Mouse (Mus musculus) kidney, postnatal 0 days (tissue): ENCODE results near the gene Mapk7. TPM values are rescaled to one million over a fixed set of nuclear protein-coding genes. Genes with fewer than 3 reads are reported as not detected.
A peak's percentile ranks its signal among the peaks of the same experiment; 100 is the strongest.

Experiments used
- ATAC-seq: fragments of 200-750 bp; cut with Nextera tagmentation; replicated peaks from 2 replicates; pipeline ENCODE4 v1.8.0; 2017; ENCODE audit warnings: low read depth, moderate number of reproducible peaks, moderate TSS enrichment, moderate library complexity; ENCODE audit not compliant: low FRiP score
- DNase-seq: peaks from one replicate; pipeline ENCODE4 v3.0.0-alpha.2; 2016; ENCODE audit warnings: low spot score
- H3K27ac ChIP-seq: fragments of 300-500 bp; sonication (generic); 2 replicates; pipeline ENCODE4 v1.5.1; 2014; ENCODE audit warnings: mild to moderate bottlenecking
- H3K27me3 ChIP-seq: fragments of 300-500 bp; sonication (generic); 2 replicates; pipeline ENCODE4 v1.6.1; 2014; ENCODE audit warnings: low read length, mixed read lengths; ENCODE audit not compliant: insufficient read depth
- H3K36me3 ChIP-seq: fragments of 300-500 bp; sonication (generic); 2 replicates; pipeline ENCODE4 v1.6.1; 2014; ENCODE audit warnings: low read length, mixed read lengths; ENCODE audit not compliant: insufficient read depth
- H3K4me1 ChIP-seq: fragments of 300-500 bp; sonication (generic); replicated peaks from 2 replicates; pipeline ENCODE4 v1.6.1; 2014; ENCODE audit warnings: antibody characterized with exemption, low read length, mixed read lengths; ENCODE audit not compliant: insufficient read depth
- H3K4me2 ChIP-seq: fragments of 300-500 bp; sonication (generic); 2 replicates; pipeline ENCODE4 v1.6.1; 2014; ENCODE audit warnings: mild to moderate bottlenecking, low read length, moderate library complexity, mixed read lengths
- H3K4me3 ChIP-seq: fragments of 300-500 bp; sonication (generic); replicated peaks from 2 replicates; pipeline ENCODE4 v1.5.1; 2014; ENCODE audit warnings: low read depth, low read length
- H3K9ac ChIP-seq: fragments of 300-500 bp; sonication (generic); 2 replicates; pipeline ENCODE4 v1.6.1; 2014; ENCODE audit warnings: low read depth, low read length
- H3K9me3 ChIP-seq: fragments of 300-500 bp; sonication (generic); replicated peaks from 2 replicates; pipeline ENCODE4 v1.6.1; 2016; ENCODE audit warnings: low read length, inconsistent platforms, mixed read lengths
- CTCF ChIP-seq: IDR thresholded peaks from 2 replicates; pipeline ENCODE4 v1.5.1; 2016; ENCODE audit warnings: antibody characterized with exemption, low read depth, mild to moderate bottlenecking, moderate library complexity
- WGBS: fragments of 180-500 bp; shearing (Covaris S2); extraction: QIAGEN DNeasy Blood & Tissue Kit; methylation state at CpG from one replicate; pipeline ENCODE4 v1.1.7; 2014; 5-methylcytosine and 5-hydroxymethylcytosine counted together
- polyA plus RNA-seq: library from polyadenylated mRNA; unstranded; fragments of >200 nt; fragmentation: Nextera tagmentation; extraction: Ambion mirVana; gene quantifications from 2 replicates; pipeline ENCODE4 v1.2.1, GENCODE M21; 2015

The Mapk7 gene
- polyA plus RNA-seq, 1 experiment from 2014 or later, result 30.9 TPM

DNA sequence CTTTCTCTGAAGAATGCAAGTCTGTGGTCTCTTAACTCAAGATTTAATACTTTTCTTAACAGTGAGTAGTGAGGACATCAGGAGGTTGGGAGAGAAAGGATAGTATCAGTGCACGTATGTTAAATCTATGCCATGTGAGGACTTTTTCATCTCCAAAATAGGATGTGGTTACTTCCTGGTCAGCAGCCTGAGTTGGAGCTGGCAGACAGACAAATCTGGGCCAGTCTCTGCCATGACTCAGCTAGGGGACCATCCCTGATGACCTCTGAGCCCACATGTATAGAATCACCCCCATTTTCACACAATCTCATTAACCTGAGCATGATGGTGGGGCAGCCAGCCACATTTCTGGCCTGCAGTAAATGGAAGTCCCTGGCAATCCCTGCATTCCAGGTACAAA lies 23.8 kb upstream of the Mapk7 start:
- WGBS, result 78% methylated on average over 1 of the region's 1 CpGs
- Histone ChIP-seq H3K27me3 (no peaks in the 10 kb centered on the region), H3K27ac (no peak overlapping the region), H3K9ac (no peak overlapping the region), H3K36me3 (peaks cover 40% of the 10 kb centered on the region), H3K4me1 (no peaks in the 10 kb centered on the region), H3K4me2 (no peak overlapping the region), H3K9me3 (no peaks in the 10 kb centered on the region), H3K4me3 (no peak overlapping the region)
- ATAC-seq (no peak), DNase-seq (no peak)
- no peak for TF ChIP-seq CTCF

DNA sequence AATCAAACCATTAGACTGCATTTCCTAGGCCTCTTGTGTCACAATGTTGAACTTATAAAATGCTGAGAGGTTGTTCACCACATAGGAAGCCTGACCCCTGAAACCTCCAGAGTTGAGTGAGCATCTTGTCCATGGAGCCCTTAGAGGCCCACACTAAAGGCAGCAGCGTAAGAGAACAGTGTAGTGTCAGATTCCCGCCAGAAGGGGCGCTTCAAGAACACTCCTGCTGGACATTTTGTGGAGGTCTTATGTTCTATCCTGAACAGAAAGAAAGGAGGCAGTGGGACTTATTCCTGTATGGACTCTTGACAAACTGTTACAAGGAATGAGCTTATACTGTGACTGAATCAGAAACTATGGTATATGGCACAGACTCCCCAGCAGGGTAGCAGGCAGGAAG lies 20.7 kb upstream of the Mapk7 start:
- H3K36me3 ChIP-seq, result peaks cover 23% of the 10 kb centered on the region
- H3K9ac ChIP-seq, result no peak overlapping the region
- DNase-seq, result peak; percentile 75
- H3K27me3 ChIP-seq, result no peaks in the 10 kb centered on the region
- no peak overlapping the region for H3K4me2 ChIP-seq
- H3K27ac ChIP-seq, result no peak overlapping the region
- H3K4me1 ChIP-seq, result no peaks in the 10 kb centered on the region
- peak; percentile 74 for TF ChIP-seq CTCF
- WGBS, result 43% methylated on average over 3 of the region's 3 CpGs
- peak; percentile 47; the same call in 1 of the 2 replicates for ATAC-seq
- H3K9me3 ChIP-seq, result no peaks in the 10 kb centered on the region
- H3K4me3 ChIP-seq, result no peak overlapping the region

DNA sequence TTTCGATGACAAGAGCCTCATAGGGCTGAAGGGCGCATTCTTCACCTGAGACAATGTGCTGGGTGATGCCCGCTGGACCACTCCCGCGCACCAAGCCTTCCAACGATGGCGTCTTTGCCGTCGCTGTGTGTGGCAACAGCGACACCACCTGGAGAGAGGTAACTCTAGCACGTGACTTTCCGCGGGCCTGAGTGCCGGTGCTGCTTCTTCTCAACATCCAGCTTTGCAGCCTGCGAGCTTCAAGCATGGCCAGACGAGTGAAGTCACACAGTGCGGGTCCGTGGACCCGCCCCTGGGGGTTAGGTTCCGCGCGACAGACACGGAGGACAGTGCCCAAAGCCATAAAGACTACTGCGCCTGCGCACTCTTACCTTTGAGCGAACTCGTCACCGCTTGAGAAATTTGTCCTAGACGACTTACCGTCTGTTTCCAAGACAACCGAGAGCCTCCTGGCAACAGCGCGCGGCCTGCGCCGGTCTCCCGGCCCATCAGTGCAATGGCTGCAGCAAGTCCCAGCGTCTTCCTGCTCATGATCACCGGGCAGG lies 10.6 kb upstream of the Mapk7 start, which contains the start of gene B9d1:
Gene B9d1, plus strand, starts transcription at position 432 of the 545 bp plus-strand sequence.
- no peaks in the 10 kb centered on the region for H3K36me3 ChIP-seq
- DNase-seq, result peak; percentile 96
- peak within 1 kb of the TSS; percentile 62 for H3K9ac ChIP-seq
- peak within 1 kb of the TSS; percentile 73 for H3K27ac ChIP-seq
- no peaks in the 10 kb centered on the region for H3K27me3 ChIP-seq
- H3K4me2 ChIP-seq, result peak within 1 kb of the TSS; percentile 67
- peak; percentile 98 for TF ChIP-seq CTCF
- no peaks in the 10 kb centered on the region for H3K9me3 ChIP-seq
- peak within 1 kb of the TSS; percentile 48 for H3K4me3 ChIP-seq
- 0 out of 2 replicates have a peak, but pooled peaks cover 7% of the 10 kb centered on the region for H3K4me1 ChIP-seq
- peak; percentile 89 for ATAC-seq
- WGBS, result under 1% methylated on average over 39 of the region's 39 CpGs

DNA sequence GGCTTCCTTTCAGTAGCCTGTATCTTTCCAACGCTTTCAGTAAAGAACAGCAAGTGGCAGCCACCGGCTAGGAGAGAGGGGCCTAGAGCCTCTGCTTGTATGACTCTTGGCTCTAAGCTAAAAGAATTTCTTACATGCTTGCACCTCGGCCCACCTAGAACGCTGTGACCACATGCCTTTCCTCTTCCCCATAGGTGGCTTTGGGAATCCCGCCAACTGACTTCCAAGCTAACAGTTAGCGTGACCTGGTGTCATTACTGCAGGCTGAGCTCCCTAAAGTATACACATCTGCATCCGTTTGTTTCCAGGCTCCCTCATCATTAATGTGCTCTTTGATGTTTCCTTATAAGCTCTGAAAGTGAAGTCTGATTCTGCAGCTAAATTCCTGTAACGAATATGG lies 9.7 kb upstream of the Mapk7 start:
- H3K36me3 ChIP-seq, result no peaks in the 10 kb centered on the region
- TF ChIP-seq CTCF, result no peak
- H3K4me1 ChIP-seq, result 0 out of 2 replicates have a peak, but pooled peaks cover 7% of the 10 kb centered on the region
- no peak for DNase-seq
- no peaks in the 10 kb centered on the region for H3K27me3 ChIP-seq
- H3K9ac ChIP-seq, result no peak overlapping the region
- H3K9me3 ChIP-seq, result no peaks in the 10 kb centered on the region
- no peak for ATAC-seq
- 71% methylated on average over 8 of the region's 8 CpGs for WGBS
- H3K27ac ChIP-seq, result no peak overlapping the region
- no peak overlapping the region for H3K4me3 ChIP-seq
- no peak overlapping the region for H3K4me2 ChIP-seq

DNA sequence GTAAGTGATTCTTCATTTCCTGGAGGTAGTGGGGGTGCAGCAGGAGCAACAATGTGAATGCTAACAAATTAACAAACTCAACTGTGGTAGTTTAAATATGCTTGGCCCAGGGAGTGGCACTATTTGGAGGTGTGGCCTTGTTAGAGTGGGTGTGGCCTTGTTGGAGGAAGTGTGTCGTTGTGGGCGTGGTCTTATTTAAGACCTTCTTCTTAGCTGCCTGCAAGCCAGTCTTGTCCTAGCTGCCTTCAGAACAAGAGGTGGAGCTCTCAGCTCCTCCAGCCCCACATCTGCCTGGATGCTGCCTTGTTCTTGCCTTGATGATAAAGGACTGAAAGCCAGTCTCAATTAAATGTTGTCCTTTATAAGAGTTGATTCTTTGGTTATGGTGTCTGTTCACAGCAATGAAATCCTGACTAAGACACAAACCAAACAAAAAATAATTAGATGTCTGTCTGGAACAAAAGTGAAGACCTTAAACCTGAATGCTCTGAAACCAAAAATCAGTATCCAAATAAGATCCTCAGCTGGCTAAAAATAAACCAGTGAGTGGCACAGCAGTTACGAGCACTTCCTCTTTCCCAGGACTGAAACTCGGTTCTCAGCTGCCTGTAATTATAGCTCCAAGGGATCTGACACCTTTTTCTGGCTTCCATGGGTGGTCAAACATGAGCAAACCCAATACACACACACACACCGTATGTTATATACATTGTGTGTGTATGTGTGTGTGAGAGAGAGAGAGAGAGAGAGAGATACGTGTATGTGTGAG lies 4.7 kb upstream of the Mapk7 start:
- Histone ChIP-seq H3K4me3 (no peak overlapping the region), H3K9ac (no peak overlapping the region), H3K4me1 (no peaks in the 10 kb centered on the region; the same call in 1 of the 2 replicates), H3K27ac (no peak overlapping the region), H3K36me3 (no peaks in the 10 kb centered on the region), H3K4me2 (no peak overlapping the region), H3K9me3 (no peaks in the 10 kb centered on the region), H3K27me3 (no peaks in the 10 kb centered on the region)
- 65% methylated on average over 6 of the region's 6 CpGs for WGBS
- DNase-seq, result no peak
- TF ChIP-seq CTCF, result no peak
- no peak for ATAC-seq

DNA sequence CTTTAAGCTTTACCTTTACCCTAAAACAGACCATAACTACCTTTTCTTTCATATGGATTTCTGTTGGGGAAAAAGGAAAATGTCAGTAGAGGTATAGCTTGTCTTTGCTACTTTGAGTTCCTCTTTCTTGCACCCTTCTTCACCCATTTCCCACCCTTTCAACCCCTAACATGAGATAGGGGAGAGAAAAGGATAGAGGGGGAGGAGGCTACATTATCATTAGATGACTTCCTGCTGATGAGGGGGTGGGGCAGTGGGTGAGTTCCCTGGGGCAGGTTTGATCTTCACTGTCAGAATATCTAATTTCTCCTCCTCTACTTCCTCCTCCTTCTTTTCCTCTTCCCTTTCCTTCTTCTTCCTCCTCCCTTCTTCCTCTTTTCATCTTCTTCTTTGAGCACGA lies 3.3 kb upstream of the Mapk7 start:
- Histone ChIP-seq H3K4me1 (peaks cover 5% of the 10 kb centered on the region; the same call in 1 of the 2 replicates), H3K36me3 (no peaks in the 10 kb centered on the region), H3K27me3 (no peaks in the 10 kb centered on the region), H3K4me3 (no peak overlapping the region), H3K27ac (no peak overlapping the region), H3K9ac (no peak overlapping the region), H3K4me2 (no peak overlapping the region), H3K9me3 (no peaks in the 10 kb centered on the region)
- WGBS, result 70% methylated on average over 1 of the region's 1 CpGs
- TF ChIP-seq CTCF, result no peak
- ATAC-seq, result no peak
- DNase-seq, result no peak
